Mouse (Mus musculus) embryo, embryonic 11.5 days (tissue): Measurements from ENCODE around the gene Ugt1a6b.

Source experiments
- DNase-seq: peaks from one replicate; pipeline ENCODE4 v3.0.0-alpha.2; 2012; ENCODE audit warnings: low read depth, low spot score

The Ugt1a6b gene

GRCm38 (mm10) chr1:88260604-88261377 is 157.7 kb downstream of the Ugt1a6b start:
- DNase-seq, result no peak

- DNase-seq, result no peak
Measured at GRCm38 (mm10) chr1:88261706-88262105, 158.7 kb downstream of the Ugt1a6b start.

- DNase-seq, result no peak
Measured at GRCm38 (mm10) chr1:88262255-88262654, 159.2 kb downstream of the Ugt1a6b start.

GRCm38 (mm10) chr1:88262961-88263360 is 159.9 kb downstream of the Ugt1a6b start:
- no peak for DNase-seq

GRCm38 (mm10) chr1:88263778-88264177 is 160.7 kb downstream of the Ugt1a6b start:
- no peak for DNase-seq

GRCm38 (mm10) chr1:88264237-88264868 is 161.3 kb downstream of the Ugt1a6b start:
- no peak for DNase-seq

GRCm38 (mm10) chr1:88264869-88265240 is 161.8 kb downstream of the Ugt1a6b start:
- DNase-seq, result no peak

- DNase-seq, result no peak
Measured at GRCm38 (mm10) chr1:88266123-88266522, 163.1 kb downstream of the Ugt1a6b start.

- no peak for DNase-seq
Measured at GRCm38 (mm10) chr1:88267489-88267888, 164.4 kb downstream of the Ugt1a6b start.

- no peak for DNase-seq
Measured at GRCm38 (mm10) chr1:88268070-88268469, 165.0 kb downstream of the Ugt1a6b start.
